ENCODE assay signal across 28 mouse cellular contexts in the genomic region with DNA sequence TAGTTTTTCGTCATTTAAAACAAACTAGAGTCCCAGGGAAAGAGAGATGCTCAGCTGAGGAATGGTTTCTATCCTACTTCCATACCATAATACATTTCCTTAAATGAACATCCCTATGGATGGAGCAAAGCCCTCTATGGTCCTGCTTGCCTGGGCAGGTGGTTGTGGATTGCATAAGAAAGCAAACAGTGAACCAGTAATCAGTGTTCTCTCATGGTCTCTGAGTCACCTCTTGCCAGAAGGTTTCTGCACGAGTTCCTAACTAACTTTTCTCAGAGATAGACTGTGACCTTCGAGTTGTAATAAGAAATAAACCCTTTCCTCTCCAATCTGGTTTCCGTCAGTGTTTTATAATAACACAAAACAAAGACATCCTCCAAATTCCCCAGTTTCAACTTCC.
"Had no signal": no experiment of that assay in that cellular context is flagged by ENCODE, and none has a peak within 500 bp of the region (broad histone marks: within the 10 kb centered on the region; RNA-seq: fewer than 3 reads in every experiment).

No protein-coding gene starts in this region.

- H3K9me3 ChIP-seq: embryonic facial prominence, embryonic 10.5 days; embryonic facial prominence, embryonic 12.5 days; embryonic facial prominence, embryonic 13.5 days; embryonic facial prominence, embryonic 15.5 days; forebrain, embryonic 10.5 days; forebrain, embryonic 12.5 days; forebrain, embryonic 13.5 days; forebrain, embryonic 15.5 days had no signal

- H3K36me3 ChIP-seq: embryonic facial prominence, embryonic 10.5 days; embryonic facial prominence, embryonic 12.5 days; embryonic facial prominence, embryonic 13.5 days; embryonic facial prominence, embryonic 15.5 days; forebrain, embryonic 10.5 days; forebrain, embryonic 12.5 days; forebrain, embryonic 15.5 days had no signal

- H3K9ac ChIP-seq: embryonic facial prominence, embryonic 12.5 days; embryonic facial prominence, embryonic 13.5 days; embryonic facial prominence, embryonic 15.5 days; forebrain, embryonic 12.5 days; forebrain, embryonic 13.5 days; forebrain, embryonic 15.5 days; forebrain, postnatal 0 days had no signal

- DNase-seq: cerebellum, adult 18-20 months; cerebellum, adult 2 months; cerebellum, adult 8-10 months; cerebellum, adult 9-10 months; cerebellum, adult 9-11 months; cerebellum, postnatal 10 days; cerebellum, postnatal 14 days; cerebellum, postnatal 25 days; cerebellum, postnatal 36 days; embryo, embryonic 11 days; forebrain, postnatal 0 days; gastrocnemius, adult 2 months; gastrocnemius, postnatal 10 days; gastrocnemius, postnatal 14 days; gastrocnemius, postnatal 25 days; gastrocnemius, postnatal 36 days; heart, adult 11 months had no signal

- ATAC-seq: forebrain, embryonic 13.5 days; forebrain, embryonic 14.5 days; forebrain, embryonic 15.5 days; forebrain, embryonic 16.5 days; forebrain, postnatal 0 days had no signal

- H3K27me3 ChIP-seq: embryonic facial prominence, embryonic 12.5 days; embryonic facial prominence, embryonic 13.5 days; embryonic facial prominence, embryonic 15.5 days; forebrain, embryonic 12.5 days; forebrain, embryonic 13.5 days; forebrain, embryonic 15.5 days had no signal

- H3K4me3 ChIP-seq: embryonic facial prominence, embryonic 10.5 days; embryonic facial prominence, embryonic 12.5 days; embryonic facial prominence, embryonic 13.5 days; embryonic facial prominence, embryonic 15.5 days; erythroblast, embryonic 14.5 days; forebrain, embryonic 10.5 days; forebrain, embryonic 12.5 days; forebrain, embryonic 13.5 days; forebrain, embryonic 15.5 days; gastrocnemius, adult 2 months had no signal

- H3K4me2 ChIP-seq: embryonic facial prominence, embryonic 12.5 days; embryonic facial prominence, embryonic 13.5 days; embryonic facial prominence, embryonic 15.5 days; forebrain, embryonic 12.5 days; forebrain, embryonic 13.5 days; forebrain, embryonic 15.5 days had no signal

- H3K4me1 ChIP-seq: embryonic facial prominence, embryonic 10.5 days; embryonic facial prominence, embryonic 12.5 days; embryonic facial prominence, embryonic 13.5 days; embryonic facial prominence, embryonic 15.5 days; forebrain, embryonic 10.5 days; forebrain, embryonic 12.5 days; forebrain, embryonic 13.5 days; forebrain, embryonic 15.5 days had no signal

- H3K27ac ChIP-seq: embryonic facial prominence, embryonic 10.5 days; embryonic facial prominence, embryonic 12.5 days; embryonic facial prominence, embryonic 13.5 days; embryonic facial prominence, embryonic 15.5 days; forebrain, embryonic 10.5 days; forebrain, embryonic 12.5 days; forebrain, embryonic 13.5 days; forebrain, embryonic 15.5 days; gastrocnemius, adult 2 months had no signal
